Mouse (Mus musculus): ENCODE measurements at regions not wholly inside any gene's neighbourhood (a gene's known extent, or its start where the extent isn't known, plus 50 kb on each side); places are given as distances from the start of the nearest gene placed in this dataset.

- DNase-seq: no peak
Measured at GRCm38 (mm10) chr2:74977828-74978227, 152.2 kb downstream of the Mtx2 start.

- no peak for DNase-seq
Measured at GRCm38 (mm10) chr2:74981856-74982255, 156.3 kb downstream of the Mtx2 start.

DNA sequence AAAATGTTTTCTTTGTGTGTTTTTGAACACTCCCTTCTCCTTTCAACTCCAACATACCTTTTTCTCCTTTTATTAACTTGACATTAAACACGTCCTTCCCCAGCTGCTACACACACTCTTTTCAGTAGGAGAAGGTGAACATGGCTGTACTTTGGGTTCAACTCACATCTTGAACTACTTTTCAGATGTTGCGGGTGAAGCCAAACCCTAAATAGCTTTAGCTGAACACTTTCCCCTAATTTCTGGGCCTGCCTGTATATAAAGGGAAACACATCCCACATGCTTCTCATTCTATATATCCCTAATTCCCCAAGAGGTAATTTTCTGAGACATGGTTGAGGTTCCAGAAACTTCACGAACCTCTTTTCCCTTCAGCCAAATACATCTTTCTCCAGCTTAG, 168.2 kb downstream of the Mtx2 start:
- no peak for DNase-seq

DNA sequence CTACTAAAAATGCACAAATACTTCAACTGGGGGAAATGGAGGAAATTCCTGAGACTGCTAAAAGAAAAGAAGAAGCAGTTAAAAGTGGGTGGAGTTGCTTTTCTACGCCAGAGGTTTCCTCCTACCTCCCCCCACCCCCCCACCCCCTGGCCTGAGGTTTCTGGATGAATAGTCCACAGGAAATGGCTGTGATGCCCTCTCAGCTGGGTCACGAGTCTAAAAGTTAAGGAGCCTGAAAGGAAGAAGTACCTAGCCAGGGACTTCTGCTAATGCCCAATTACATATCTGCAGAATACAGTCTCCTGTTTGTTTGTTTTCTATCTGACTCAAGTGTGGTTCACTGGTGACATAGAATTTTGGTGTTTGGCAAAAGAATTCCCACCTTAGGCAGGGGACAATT, 169.4 kb downstream of the Mtx2 start:
- no peak for DNase-seq

- DNase-seq: no peak
Measured at GRCm38 (mm10) chr2:74997736-74998135, 172.1 kb downstream of the Mtx2 start.

DNA sequence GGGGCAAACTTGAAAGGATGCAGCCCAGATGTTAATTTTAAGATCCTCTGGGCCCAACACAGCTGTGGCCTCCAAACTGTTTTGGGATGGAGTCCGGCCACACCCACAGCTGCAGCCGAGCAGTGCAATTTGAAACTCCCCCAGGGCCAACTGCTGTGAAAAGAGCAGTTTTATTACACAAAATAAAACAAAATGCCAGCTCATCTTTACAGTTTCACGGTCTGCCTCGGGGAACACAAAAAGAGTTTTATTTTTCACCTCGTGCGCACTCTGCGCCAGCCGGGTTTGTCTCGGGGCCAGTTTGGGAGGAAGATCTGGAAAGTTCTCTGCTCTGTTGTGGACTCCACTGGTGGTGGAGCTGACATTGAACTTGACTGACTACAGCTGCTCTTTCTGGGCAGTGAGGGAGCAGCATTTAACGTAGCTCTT, 174.8 kb downstream of the Mtx2 start:
- no peak for DNase-seq

GRCm38 (mm10) chr2:75002562-75002961, 177.0 kb downstream of the Mtx2 start:
- DNase-seq: no peak

- DNase-seq: no peak
Measured at GRCm38 (mm10) chr2:75008116-75008515, 182.5 kb downstream of the Mtx2 start.

GRCm38 (mm10) chr2:75010647-75011046, 185.0 kb downstream of the Mtx2 start:
- DNase-seq: no peak

DNA sequence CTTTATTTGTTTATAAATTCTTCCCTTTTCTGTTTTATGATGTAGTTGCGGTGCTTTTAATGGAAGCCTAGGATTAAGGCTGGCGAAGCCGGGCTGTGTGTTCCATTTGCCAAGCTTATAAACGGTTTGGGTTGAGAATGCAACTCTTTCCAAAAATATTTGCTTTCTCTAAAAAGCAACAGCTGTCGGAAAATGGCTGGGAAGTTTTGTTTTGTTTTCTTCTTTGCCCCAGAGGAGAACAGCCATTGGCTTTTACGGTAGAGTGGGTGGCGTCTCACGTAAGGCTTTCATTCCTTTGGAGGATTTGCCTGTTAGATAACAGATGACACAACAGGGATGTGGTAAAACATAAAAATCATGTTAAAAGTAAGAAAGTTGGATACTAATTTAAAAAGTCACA, 186.4 kb downstream of the Mtx2 start:
- DNase-seq: no peak

GRCm38 (mm10) chr2:75014994-75015728, 189.6 kb downstream of the Mtx2 start:
- no peak for DNase-seq

- DNase-seq: no peak
Measured at GRCm38 (mm10) chr2:75019459-75019858, 193.9 kb downstream of the Mtx2 start.

- DNase-seq: no peak
Measured at GRCm38 (mm10) chr2:75021639-75022038, 196.0 kb downstream of the Mtx2 start.

- DNase-seq: no peak
Measured at GRCm38 (mm10) chr2:75028151-75028550, 202.5 kb downstream of the Mtx2 start.

DNA sequence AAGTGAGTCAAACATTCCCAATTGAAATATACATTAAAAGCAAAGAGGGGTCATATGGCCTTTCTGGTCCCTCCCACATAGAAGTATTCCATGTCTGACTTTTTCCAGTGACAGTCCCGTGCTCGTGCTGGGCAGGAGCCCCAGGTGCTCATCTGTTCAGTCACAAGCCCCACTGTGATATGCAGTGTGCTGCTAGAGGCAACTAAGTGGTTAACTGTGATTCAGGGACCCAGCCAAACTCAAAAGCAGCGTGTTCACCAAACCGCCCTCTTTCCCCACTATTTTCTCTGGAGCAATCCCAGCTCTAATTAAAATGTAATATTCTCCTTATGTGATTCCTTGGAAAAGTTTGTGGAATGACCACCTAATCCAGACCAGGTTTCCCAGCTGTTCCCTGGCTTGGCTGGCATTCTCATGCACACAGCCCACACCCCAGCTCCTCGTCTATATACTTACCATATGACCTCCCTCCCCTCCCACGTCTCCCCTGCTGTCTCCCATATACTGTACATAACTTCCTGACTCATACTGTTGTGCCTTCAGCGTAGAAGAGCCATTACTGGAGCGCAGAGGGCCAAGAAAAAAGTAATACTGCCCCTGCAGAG, 203.6 kb downstream of the Mtx2 start:
- no peak for DNase-seq

- DNase-seq: no peak
Measured at GRCm38 (mm10) chr2:75034708-75035107, 209.1 kb downstream of the Mtx2 start.

DNA sequence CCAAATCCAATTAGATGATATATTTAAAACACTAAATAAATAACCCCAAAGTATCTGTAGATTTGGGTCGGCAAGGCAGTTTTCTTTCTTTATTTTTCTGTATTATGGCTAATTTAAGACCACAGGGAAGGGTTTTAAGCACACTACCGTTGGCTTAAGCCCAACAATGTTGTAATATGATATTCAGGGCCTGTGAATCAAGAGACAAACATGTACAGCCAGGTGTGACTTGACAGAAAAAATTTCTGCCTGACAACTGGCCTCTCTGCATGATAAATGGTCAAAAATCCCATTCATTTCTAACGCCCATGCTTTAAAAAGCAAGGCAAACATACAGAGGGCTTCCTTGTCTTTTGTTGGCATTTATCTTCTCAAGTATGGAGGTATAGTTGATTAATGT, 213.5 kb downstream of the Mtx2 start:
- no peak for DNase-seq

GRCm38 (mm10) chr2:75046892-75047291, 221.3 kb downstream of the Mtx2 start:
- no peak for DNase-seq

DNA sequence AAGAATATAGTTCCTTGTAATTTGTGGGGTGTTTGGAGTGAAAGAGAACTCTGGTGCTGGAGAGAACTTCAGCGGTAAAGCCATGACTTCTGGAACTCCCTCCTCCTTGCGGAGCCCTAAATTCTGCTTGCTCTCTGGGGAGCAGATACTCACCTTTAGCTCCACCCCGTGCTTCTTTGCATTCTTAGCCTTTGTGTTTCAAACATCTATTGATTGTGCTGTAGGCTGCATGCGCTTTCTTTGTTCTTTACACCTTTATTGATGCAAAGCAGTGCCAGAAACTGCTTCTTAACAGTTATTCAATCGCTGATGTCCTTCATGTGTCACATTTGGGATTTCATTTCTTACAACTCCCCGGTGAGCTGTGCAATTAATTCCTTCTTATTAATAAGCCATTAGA, 222.5 kb downstream of the Mtx2 start:
- DNase-seq: no peak

DNA sequence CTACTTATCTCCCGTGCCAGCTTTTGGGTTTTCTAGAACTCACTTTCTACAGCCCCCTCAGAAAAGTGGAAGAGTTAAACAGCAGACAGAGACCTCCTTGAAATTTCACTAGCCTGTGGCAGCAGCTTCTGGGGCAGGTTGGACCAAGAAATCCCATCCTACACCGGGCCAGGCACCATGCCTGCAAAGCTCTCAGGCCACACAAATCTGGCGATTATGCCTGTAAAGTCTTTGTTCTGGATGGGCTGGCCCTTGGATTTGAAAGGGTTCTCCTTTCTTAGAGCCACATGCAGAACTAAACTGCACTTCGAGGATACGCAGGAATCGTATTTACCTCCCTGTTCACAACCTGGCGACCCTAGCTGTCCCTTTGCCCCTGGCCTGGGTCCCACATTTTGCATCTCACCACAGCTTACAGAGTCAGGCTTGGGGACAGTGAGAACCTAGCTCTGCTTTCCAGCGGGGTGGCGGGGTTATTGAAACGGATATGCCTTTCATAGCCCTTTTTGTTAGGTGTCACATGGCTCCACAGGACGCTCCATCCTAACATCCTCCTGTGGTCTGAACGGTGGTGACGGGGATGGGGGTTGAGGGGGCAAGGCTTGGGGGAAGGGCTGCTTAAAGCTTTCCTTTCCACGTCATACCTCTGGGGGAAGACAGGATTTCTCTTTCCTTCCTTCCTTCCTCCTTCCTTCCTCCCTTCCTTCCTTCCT, 229.0 kb downstream of the Mtx2 start:
- DNase-seq: no peak

- peak in 1 of 2 experiments; percentile 22 for DNase-seq
Measured at GRCm38 (mm10) chr2:75055187-75055543, 229.6 kb downstream of the Mtx2 start.

- DNase-seq: no peak
Measured at GRCm38 (mm10) chr2:75061009-75061408, 235.4 kb downstream of the Mtx2 start.

- no peak for DNase-seq
Measured at GRCm38 (mm10) chr2:75061456-75062188, 236.0 kb downstream of the Mtx2 start.

Measured in layer of hippocampus, postnatal 36 days (tissue).